Mouse (Mus musculus): Measurements from ENCODE around the gene Morn1. TPM values are rescaled to one million over a fixed set of nuclear protein-coding genes. Genes with fewer than 3 reads are reported as not detected.
A peak's percentile ranks its signal among the peaks of the same experiment; 100 is the strongest.

The Morn1 gene
- polyA plus RNA-seq, 1 experiment from 2014 or later: 10.7 TPM

DNA sequence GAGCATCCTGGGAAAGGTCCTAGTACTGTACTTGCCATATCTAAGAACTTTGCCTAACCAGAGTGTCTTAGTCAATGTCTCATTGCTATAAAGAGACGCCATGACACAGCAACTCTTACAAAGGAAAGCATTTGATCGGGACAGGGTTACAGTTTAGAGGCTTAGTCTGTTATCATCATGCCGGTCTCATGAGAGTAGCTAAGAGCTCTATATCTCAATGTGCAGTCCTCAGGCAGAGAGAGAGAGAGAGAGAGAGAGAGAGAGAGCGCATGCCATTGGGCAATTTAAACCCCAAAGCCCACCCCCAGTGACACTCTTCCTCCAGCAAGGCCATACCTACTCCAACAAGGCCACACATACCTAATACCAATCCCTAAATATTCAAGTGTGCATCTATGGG lies 21.5 kb downstream of the Morn1 start:
- H3K27me3 ChIP-seq (replicated peaks; ENCODE audit: control insufficient read depth, insufficient read depth, low read length): no peaks in the 10 kb centered on the region
- no peak overlapping the region for H3K4me2 ChIP-seq (ENCODE audit: low read length)
- no peaks in the 10 kb centered on the region for H3K4me1 ChIP-seq (replicated peaks; ENCODE audit: control insufficient read depth, insufficient read depth, low read length)
- ATAC-seq: no peak
- 96% methylated on average over 4 of the region's 4 CpGs for WGBS
- no peaks in the 10 kb centered on the region for H3K36me3 ChIP-seq (ENCODE audit: control insufficient read depth, insufficient read depth)
- no peaks in the 10 kb centered on the region for H3K9me3 ChIP-seq (ENCODE audit: control insufficient read depth, low read length)
- H3K9ac ChIP-seq (replicated peaks; ENCODE audit: low read depth, low read length): no peak overlapping the region
- no peak overlapping the region for H3K4me3 ChIP-seq (replicated peaks; ENCODE audit: low read length)
- H3K27ac ChIP-seq (ENCODE audit: low read length): no peak overlapping the region

DNA sequence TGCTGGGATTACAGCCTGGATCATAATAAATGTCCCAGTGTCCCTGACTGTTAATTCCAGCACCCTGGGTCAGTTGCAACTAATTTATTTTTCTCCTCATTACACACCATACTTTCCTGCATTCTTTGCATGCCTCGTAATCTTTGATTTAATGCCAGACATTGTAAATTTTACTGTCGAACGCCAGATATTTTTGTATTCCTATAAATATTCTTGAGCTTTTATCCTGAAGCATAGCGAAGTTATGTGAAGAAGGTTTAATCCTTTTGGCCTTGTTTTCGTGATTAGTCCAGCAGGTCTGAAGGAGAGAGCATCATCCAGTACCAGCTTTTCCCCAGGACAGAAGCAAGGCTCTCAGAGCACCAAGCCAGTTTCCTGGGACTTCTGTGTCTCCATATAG lies 23.1 kb downstream of the Morn1 start:
- H3K27me3 ChIP-seq (replicated peaks; ENCODE audit: control insufficient read depth, insufficient read depth, low read length): no peaks in the 10 kb centered on the region
- H3K9me3 ChIP-seq (ENCODE audit: control insufficient read depth, low read length): no peaks in the 10 kb centered on the region
- H3K9ac ChIP-seq (replicated peaks; ENCODE audit: low read depth, low read length): no peak overlapping the region
- no peak overlapping the region for H3K4me3 ChIP-seq (replicated peaks; ENCODE audit: low read length)
- WGBS: 82% methylated on average over 5 of the region's 5 CpGs
- H3K36me3 ChIP-seq (ENCODE audit: control insufficient read depth, insufficient read depth): no peaks in the 10 kb centered on the region
- H3K4me2 ChIP-seq (ENCODE audit: low read length): no peak overlapping the region
- no peak overlapping the region for H3K27ac ChIP-seq (ENCODE audit: low read length)
- no peaks in the 10 kb centered on the region; the same call in 1 of the 2 replicates for H3K4me1 ChIP-seq (replicated peaks; ENCODE audit: control insufficient read depth, insufficient read depth, low read length)
- ATAC-seq: no peak

DNA sequence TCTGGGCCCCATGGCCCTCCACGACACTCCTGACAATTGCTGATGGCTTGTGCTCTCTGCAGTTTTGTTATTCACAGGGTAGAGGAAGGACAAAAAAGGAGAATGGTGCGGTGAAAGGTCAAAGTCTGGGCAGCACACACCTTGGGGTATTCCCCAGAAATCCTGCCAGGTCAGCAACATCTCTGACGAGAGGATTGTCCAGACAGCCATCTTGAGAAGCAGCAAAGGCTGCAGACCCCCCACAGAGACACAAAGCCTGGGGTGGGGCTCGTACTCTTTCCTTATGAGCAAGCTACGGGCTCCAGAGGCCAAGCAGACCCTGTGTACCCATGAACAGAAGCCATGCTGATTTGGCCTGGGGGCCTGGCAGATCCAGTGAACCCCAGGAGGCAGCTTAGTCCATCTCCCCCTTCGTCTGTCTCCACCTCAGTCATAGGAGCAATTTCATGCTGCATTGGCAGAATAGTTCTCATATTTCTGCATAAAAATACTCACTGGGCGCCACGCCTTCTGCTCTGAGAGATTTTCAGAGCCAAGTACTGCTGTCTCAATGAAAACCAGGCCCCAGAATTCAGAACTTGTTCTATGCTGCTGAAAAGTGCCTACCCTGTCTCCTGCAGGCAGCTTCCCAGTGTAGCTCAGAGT lies 27.5 kb downstream of the Morn1 start:
- no peak for ATAC-seq
- no peak overlapping the region for H3K9ac ChIP-seq (replicated peaks; ENCODE audit: low read depth, low read length)

DNA sequence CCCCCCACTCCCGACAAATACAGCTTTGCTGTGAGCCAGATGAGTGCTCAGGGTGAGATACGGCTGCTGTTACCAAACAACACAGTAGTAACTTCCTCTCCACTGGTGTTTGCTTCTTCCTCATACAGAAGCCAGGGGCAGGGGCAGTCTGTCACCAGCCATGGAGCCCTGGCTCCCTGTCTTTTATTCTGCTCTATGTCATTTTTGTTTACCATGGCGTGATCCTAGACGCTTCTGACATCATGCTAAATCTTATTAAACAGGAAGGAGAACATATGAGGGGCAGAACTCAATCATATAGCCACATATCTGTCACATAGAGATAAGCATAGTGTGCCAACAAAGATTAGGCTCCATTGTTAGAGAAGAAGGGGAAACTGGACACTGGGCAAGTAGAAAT lies 30.2 kb downstream of the Morn1 start:
- no peak overlapping the region for H3K27ac ChIP-seq (ENCODE audit: low read length)
- H3K4me3 ChIP-seq (replicated peaks; ENCODE audit: low read length): no peak overlapping the region
- no peaks in the 10 kb centered on the region for H3K9me3 ChIP-seq (ENCODE audit: control insufficient read depth, low read length)
- no peak overlapping the region for H3K9ac ChIP-seq (replicated peaks; ENCODE audit: low read depth, low read length)
- ATAC-seq: no peak
- no peaks in the 10 kb centered on the region for H3K36me3 ChIP-seq (ENCODE audit: control insufficient read depth, insufficient read depth)
- H3K4me1 ChIP-seq (replicated peaks; ENCODE audit: control insufficient read depth, insufficient read depth, low read length): peaks cover 12% of the 10 kb centered on the region
- H3K27me3 ChIP-seq (replicated peaks; ENCODE audit: control insufficient read depth, insufficient read depth, low read length): no peaks in the 10 kb centered on the region
- H3K4me2 ChIP-seq (ENCODE audit: low read length): no peak overlapping the region
- WGBS: 90% methylated on average over 4 of the region's 4 CpGs

More for the DNA sequence above, 27.5 kb downstream of the Morn1 start:
- peaks cover 12% of the 10 kb centered on the region for H3K4me1 ChIP-seq (replicated peaks; ENCODE audit: control insufficient read depth, insufficient read depth, low read length)
- no peaks in the 10 kb centered on the region for H3K9me3 ChIP-seq (ENCODE audit: control insufficient read depth, low read length)
- H3K27ac ChIP-seq (ENCODE audit: low read length): peak overlapping the region; percentile 61; the same call in 1 of the 2 replicates
- H3K4me3 ChIP-seq (replicated peaks; ENCODE audit: low read length): no peak overlapping the region
- no peaks in the 10 kb centered on the region for H3K27me3 ChIP-seq (replicated peaks; ENCODE audit: control insufficient read depth, insufficient read depth, low read length)
- no peaks in the 10 kb centered on the region for H3K36me3 ChIP-seq (ENCODE audit: control insufficient read depth, insufficient read depth)
- 60% methylated on average over 8 of the region's 8 CpGs for WGBS
- H3K4me2 ChIP-seq (ENCODE audit: low read length): no peak overlapping the region

DNA sequence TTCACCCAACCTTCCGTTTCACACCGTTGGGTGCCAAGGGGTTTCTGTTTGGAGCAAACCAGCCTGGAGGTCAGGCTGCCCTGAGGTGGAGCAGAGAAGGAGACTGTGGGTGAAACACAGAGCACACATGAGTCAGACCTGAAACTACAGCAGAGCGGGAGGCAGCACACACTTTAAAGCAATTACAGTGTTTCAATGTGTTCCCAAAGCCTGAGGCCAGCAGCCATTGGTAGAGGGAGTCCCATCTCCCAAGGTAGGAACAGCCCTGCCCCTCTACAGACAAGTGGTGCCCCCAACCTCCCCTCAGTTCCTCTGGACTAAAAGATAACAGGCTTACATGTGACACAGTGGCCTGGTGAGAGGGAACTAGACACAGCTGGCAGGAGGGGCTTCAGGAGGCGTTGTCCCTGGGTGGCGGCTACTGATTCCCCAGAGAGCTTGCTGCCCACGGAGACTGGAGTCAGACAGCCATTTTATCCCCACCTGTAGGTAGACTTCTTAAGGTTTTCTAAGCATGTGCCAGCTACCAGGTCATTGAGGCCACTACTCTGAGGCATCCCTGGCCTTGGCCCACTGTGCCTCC lies 31.1 kb downstream of the Morn1 start:
- H3K4me3 ChIP-seq (replicated peaks; ENCODE audit: low read length): no peak overlapping the region
- H3K9me3 ChIP-seq (ENCODE audit: control insufficient read depth, low read length): no peaks in the 10 kb centered on the region
- H3K4me2 ChIP-seq (ENCODE audit: low read length): no peak overlapping the region
- H3K27ac ChIP-seq (ENCODE audit: low read length): peak overlapping the region; percentile 47
- WGBS: 82% methylated on average over 6 of the region's 6 CpGs
- peaks cover 17% of the 10 kb centered on the region for H3K4me1 ChIP-seq (replicated peaks; ENCODE audit: control insufficient read depth, insufficient read depth, low read length)
- no peak for ATAC-seq
- no peaks in the 10 kb centered on the region for H3K36me3 ChIP-seq (ENCODE audit: control insufficient read depth, insufficient read depth)
- H3K9ac ChIP-seq (replicated peaks; ENCODE audit: low read depth, low read length): no peak overlapping the region
- no peaks in the 10 kb centered on the region for H3K27me3 ChIP-seq (replicated peaks; ENCODE audit: control insufficient read depth, insufficient read depth, low read length)

DNA sequence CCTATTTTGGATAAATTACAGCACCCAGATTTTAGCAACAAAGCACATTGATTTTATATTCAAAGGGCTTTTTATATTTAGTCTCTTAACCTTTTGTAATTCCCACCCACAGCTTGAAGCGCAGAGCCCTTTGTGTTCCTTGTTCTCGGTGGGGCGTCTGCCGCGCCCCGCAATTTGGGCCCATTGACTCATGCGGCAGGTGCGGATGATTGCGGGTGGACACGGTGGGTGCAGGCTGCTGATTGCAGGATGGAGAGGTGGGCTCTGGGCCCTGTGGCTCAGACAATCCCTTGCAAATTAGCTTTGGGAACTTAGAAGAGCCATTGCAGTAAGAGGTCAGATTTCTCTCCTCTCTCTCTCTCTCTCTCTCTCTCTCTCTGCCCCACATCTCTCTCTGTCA lies 31.9 kb downstream of the Morn1 start:
- peak overlapping the region; percentile 25; the same call in 1 of the 2 replicates for H3K27ac ChIP-seq (ENCODE audit: low read length)

DNA sequence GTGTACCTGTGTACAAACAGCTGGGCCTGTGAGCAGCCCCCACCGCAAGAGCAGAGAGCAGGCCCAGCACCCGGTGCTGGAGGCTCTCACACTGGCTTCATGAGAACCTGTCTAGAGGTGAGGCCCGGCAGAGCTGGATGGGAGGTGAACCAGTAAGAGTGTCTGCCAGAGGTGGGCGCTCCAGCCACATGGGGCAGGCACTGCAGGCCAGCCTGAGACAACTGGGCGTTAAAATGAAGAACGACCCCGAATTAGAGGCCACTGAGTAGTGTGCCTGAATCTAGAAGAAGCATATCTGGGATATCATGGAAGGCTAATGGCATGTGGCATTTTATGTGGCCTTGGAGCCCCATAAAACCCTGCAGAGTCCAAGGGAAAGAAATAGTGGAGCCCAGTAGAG lies 33.7 kb downstream of the Morn1 start:
- H3K27ac ChIP-seq (ENCODE audit: low read length): no peak overlapping the region
- no peak overlapping the region for H3K4me2 ChIP-seq (ENCODE audit: low read length)
- H3K9me3 ChIP-seq (ENCODE audit: control insufficient read depth, low read length): no peaks in the 10 kb centered on the region
- 85% methylated on average over 7 of the region's 7 CpGs for WGBS
- H3K9ac ChIP-seq (replicated peaks; ENCODE audit: low read depth, low read length): no peak overlapping the region
- no peak for ATAC-seq
- H3K36me3 ChIP-seq (ENCODE audit: control insufficient read depth, insufficient read depth): no peaks in the 10 kb centered on the region
- H3K4me1 ChIP-seq (replicated peaks; ENCODE audit: control insufficient read depth, insufficient read depth, low read length): peaks cover 25% of the 10 kb centered on the region
- H3K27me3 ChIP-seq (replicated peaks; ENCODE audit: control insufficient read depth, insufficient read depth, low read length): no peaks in the 10 kb centered on the region
- no peak overlapping the region for H3K4me3 ChIP-seq (replicated peaks; ENCODE audit: low read length)

More for the DNA sequence above, 31.9 kb downstream of the Morn1 start:
- H3K4me3 ChIP-seq (replicated peaks; ENCODE audit: low read length): no peak overlapping the region
- WGBS: 36% methylated on average over 10 of the region's 10 CpGs
- no peak overlapping the region for H3K9ac ChIP-seq (replicated peaks; ENCODE audit: low read depth, low read length)
- H3K27me3 ChIP-seq (replicated peaks; ENCODE audit: control insufficient read depth, insufficient read depth, low read length): no peaks in the 10 kb centered on the region
- H3K4me1 ChIP-seq (replicated peaks; ENCODE audit: control insufficient read depth, insufficient read depth, low read length): peaks cover 25% of the 10 kb centered on the region
- H3K36me3 ChIP-seq (ENCODE audit: control insufficient read depth, insufficient read depth): no peaks in the 10 kb centered on the region
- H3K4me2 ChIP-seq (ENCODE audit: low read length): no peak overlapping the region
- H3K9me3 ChIP-seq (ENCODE audit: control insufficient read depth, low read length): no peaks in the 10 kb centered on the region
- no peak for ATAC-seq

DNA sequence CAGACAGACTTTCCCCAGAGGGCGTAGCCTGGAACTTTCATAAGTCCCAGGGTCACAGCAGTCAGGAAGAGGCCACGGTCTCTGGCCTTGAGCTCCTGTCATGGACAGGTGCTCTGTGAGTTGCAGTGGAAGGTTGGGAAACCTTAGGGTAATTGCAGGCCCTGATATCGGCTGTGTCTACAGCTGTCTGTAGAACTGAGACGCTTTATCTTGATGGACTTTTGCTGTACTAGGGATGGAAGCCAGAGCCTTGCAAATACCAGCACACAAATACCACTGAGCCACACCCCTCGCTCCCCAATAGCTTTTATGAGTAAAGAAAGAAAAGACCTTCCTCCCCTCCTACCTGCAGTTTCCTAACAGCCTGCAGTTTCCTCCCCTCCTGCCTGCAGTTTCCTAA lies 34.2 kb downstream of the Morn1 start:
- 87% methylated on average over 5 of the region's 5 CpGs for WGBS
- Histone ChIP-seq H3K9me3 (ENCODE audit: control insufficient read depth, low read length) (no peaks in the 10 kb centered on the region), H3K27ac (ENCODE audit: low read length) (no peak overlapping the region), H3K4me1 (replicated peaks; ENCODE audit: control insufficient read depth, insufficient read depth, low read length) (peaks cover 25% of the 10 kb centered on the region), H3K27me3 (replicated peaks; ENCODE audit: control insufficient read depth, insufficient read depth, low read length) (no peaks in the 10 kb centered on the region), H3K36me3 (ENCODE audit: control insufficient read depth, insufficient read depth) (no peaks in the 10 kb centered on the region), H3K4me2 (ENCODE audit: low read length) (no peak overlapping the region), H3K4me3 (replicated peaks; ENCODE audit: low read length) (no peak overlapping the region), H3K9ac (replicated peaks; ENCODE audit: low read depth, low read length) (no peak overlapping the region)
- no peak for ATAC-seq

DNA sequence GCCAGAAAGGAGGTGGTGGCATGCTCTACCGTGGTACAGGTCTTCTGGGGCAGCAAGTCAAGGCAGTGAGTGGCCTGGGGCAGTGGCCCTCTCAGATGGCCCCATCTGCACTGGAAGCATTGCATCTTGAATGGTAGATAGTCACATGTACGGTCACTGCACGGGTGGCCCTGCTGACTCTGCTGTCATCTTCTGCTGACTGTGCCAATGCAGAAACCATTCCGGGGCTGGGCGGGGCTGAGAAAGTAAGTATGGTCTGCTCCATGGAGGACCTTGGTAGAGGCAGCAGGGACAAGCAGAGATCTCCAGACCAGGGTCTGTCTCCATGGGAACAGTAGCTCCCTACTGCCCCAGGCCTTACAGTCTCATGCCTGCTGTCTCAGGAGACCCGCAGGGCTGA lies 34.8 kb downstream of the Morn1 start:
- peaks cover 24% of the 10 kb centered on the region for H3K4me1 ChIP-seq (replicated peaks; ENCODE audit: control insufficient read depth, insufficient read depth, low read length)
- no peaks in the 10 kb centered on the region for H3K9me3 ChIP-seq (ENCODE audit: control insufficient read depth, low read length)
- no peak overlapping the region for H3K4me3 ChIP-seq (replicated peaks; ENCODE audit: low read length)
- no peak overlapping the region for H3K9ac ChIP-seq (replicated peaks; ENCODE audit: low read depth, low read length)
- 89% methylated on average over 6 of the region's 6 CpGs for WGBS
- H3K27me3 ChIP-seq (replicated peaks; ENCODE audit: control insufficient read depth, insufficient read depth, low read length): no peaks in the 10 kb centered on the region
- no peak overlapping the region for H3K4me2 ChIP-seq (ENCODE audit: low read length)
- no peak overlapping the region for H3K27ac ChIP-seq (ENCODE audit: low read length)
- ATAC-seq: no peak
- no peaks in the 10 kb centered on the region for H3K36me3 ChIP-seq (ENCODE audit: control insufficient read depth, insufficient read depth)
